Mouse (Mus musculus): ENCODE measurements around the gene Nnat. TPM values are rescaled to one million over a fixed set of nuclear protein-coding genes. Genes with fewer than 3 reads are reported as not detected.

Nnat gene
- polyA plus RNA-seq, 1 experiment from 2014 or later, result 10,900 TPM

DNA sequence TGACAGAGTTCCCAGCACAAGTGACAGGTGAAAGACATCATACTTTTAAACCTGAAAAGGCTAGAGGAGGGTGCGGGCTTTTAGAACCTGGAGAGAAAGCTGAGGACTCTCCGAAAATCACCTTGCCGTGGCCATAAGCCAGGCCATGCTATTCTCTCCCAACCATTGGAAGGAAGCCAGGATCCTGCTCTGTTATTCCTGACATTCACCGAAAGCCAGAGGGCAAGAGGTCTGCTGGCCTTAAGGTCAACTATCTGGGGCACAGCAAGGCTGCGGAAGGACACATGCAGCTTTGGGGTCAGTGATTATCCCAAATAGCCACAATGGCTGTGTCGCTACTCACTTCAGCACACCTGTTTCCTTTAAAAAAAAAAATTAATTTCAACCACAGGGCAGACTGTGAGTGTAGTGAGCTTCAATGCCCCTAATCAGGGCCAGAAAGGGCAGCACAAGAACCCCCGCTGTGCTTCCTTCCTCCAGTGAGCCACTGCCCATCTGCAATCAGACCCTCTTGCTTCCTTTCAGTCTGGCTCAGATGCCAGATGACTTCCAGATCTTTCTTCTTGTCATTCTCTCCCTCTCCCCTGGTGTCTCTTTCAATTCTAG, 23.3 kb upstream of the Nnat start:
- H3K4me3 ChIP-seq, result no peak overlapping the region
- no peak overlapping the region for H3K4me2 ChIP-seq
- H3K36me3 ChIP-seq (replicated peaks), result no peaks in the 10 kb centered on the region
- peak overlapping the region; percentile 85 for H3K27ac ChIP-seq
- no peaks in the 10 kb centered on the region for H3K27me3 ChIP-seq (replicated peaks)
- WGBS, result 48% methylated on average over 7 of the region's 7 CpGs
- peaks cover 81% of the 10 kb centered on the region for H3K4me1 ChIP-seq
- H3K9me3 ChIP-seq, result no peaks in the 10 kb centered on the region
- no peak for ATAC-seq (replicated peaks)
- H3K9ac ChIP-seq, result peak overlapping the region; percentile 16; the same call in 1 of the 2 replicates

DNA sequence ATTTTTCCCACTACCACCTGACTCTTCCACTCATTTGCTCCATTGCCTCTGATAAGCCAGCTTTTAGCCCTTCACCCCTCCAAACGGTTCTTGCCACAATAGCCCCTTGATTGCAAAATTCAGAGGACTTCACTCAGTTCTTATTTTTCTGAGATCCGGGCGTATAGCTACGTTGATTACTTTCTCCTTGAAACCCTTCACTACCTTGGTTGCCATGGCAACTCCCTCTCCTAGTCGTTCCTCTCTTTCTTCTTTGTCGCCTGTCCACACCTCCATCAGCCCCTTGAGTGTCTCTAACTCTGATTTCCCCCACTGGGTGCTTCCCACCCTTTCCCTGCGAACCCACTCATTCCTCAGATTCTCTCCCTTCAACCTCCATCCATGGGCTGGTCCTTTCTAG, 22.8 kb upstream of the Nnat start:
- Histone ChIP-seq H3K4me2 (no peak overlapping the region), H3K27ac (peak overlapping the region; percentile 85), H3K4me3 (no peak overlapping the region), H3K4me1 (peaks cover 81% of the 10 kb centered on the region), H3K27me3 (replicated peaks) (no peaks in the 10 kb centered on the region), H3K9me3 (no peaks in the 10 kb centered on the region), H3K9ac (0 out of 2 replicates have a peak overlapping the region, but pooled peaks have one; percentile 16), H3K36me3 (replicated peaks) (no peaks in the 10 kb centered on the region)
- ATAC-seq (replicated peaks), result 0 out of 2 replicates have a peak, but pooled peaks have one; percentile 34
- WGBS, result 10% methylated on average over 7 of the region's 7 CpGs

DNA sequence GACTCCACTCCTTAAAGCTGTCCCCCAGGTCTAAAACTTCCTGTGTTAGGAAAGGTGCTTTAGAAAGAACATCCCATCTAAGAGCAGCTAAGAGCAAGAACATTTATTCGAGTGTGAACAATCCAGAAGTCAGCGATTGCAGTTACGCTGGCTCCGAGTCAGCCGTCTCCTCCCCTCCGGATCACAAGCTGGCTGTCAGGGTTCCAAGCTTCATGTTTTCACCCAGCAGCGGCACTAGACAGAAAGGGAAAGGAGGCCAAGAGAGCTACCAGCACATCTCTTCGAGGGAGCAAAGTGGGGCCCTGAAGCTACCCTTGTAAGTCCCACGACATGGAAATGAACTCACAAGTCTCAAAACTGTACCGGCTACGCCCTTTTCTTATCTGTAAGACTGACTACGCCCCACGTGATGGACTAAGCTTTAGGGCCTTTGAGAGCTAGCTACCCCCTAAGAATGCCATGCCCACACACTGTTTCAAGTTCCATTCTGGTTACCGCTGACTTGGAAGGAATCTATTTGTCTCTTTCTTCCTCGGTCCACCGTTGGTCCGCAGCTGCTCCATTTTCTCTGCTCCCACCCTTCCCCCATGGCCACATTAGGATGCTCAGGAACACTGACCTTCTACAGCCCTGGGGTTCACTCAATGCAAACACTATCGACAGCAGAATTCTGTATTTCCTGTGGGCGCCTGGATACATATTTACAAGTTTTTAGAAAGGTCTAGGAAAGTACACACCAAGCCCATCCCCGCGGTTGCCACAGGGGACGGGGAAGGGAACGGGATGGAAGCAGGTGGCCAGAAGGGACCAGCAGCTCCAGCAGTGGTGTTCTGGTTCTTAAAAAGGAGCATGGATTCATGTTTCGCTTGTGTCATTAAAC, 19.6 kb upstream of the Nnat start:
- Histone ChIP-seq H3K27me3 (replicated peaks) (no peaks in the 10 kb centered on the region), H3K4me1 (peaks cover 82% of the 10 kb centered on the region), H3K9ac (no peak overlapping the region), H3K27ac (peak overlapping the region; percentile 73), H3K36me3 (replicated peaks) (no peaks in the 10 kb centered on the region), H3K4me3 (no peak overlapping the region), H3K4me2 (no peak overlapping the region), H3K9me3 (no peaks in the 10 kb centered on the region)
- whole genome bisulfite sequencing, result 34% methylated on average over 24 of the region's 24 CpGs
- ATAC-seq (replicated peaks), result no peak

DNA sequence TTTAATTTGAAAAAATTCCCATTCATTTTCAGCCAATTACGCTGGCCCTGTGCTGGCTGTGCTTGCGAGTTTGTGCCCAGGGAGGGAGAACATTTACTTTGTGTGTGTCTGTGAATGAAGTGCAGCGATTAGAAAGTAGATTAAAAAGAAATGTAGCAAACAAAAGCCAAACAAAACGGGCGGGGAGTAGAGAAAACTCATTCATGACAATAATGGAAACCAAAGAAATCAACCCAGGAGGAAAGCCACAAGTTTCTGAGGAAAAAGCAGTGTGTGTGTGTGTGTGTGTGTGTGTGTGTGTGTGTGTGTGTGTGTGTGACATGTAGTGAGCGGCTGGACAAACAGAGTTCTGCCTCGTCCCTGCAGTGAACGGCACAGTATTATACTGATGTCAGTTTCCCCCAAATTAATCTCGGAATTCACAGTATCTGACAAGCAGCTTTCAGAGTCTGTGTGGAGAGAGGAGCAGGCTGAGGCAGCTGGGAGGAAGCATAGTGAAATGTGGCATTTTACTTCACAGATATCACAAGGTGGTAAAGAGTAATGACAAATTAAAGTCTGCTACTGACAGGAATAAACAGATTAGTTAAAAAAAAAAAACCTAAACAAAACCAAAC, 18.8 kb upstream of the Nnat start:
- Histone ChIP-seq H3K4me3 (no peak overlapping the region), H3K36me3 (replicated peaks) (no peaks in the 10 kb centered on the region), H3K27me3 (replicated peaks) (no peaks in the 10 kb centered on the region), H3K9me3 (no peaks in the 10 kb centered on the region), H3K4me1 (peaks cover 88% of the 10 kb centered on the region), H3K4me2 (no peak overlapping the region), H3K9ac (no peak overlapping the region), H3K27ac (peak overlapping the region; percentile 73)
- WGBS, result 11% methylated on average over 9 of the region's 9 CpGs
- ATAC-seq (replicated peaks), result no peak

DNA sequence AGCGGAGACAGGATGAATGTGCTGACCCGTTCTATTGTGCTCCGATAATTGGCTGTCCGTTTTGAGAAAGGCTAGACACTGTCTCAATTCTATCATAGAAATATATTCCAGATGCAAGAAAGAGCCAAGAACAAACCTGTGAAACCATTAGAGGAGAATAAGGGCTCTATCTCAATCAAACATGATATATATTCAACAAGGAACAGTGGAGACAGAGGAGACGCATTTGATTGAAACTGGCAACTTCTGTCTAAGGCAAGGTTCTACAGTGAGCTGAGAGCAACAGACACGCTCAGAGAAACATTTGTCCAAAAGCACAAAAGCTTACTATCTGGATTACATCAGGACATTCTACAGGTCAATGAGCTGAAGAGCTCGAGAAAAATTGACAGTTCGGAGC, 18.2 kb upstream of the Nnat start:
- H3K4me3 ChIP-seq, result no peak overlapping the region
- no peaks in the 10 kb centered on the region for H3K36me3 ChIP-seq (replicated peaks)
- peak overlapping the region; percentile 73 for H3K27ac ChIP-seq
- peaks cover 87% of the 10 kb centered on the region for H3K4me1 ChIP-seq
- H3K9ac ChIP-seq, result no peak overlapping the region
- 16% methylated on average over 8 of the region's 8 CpGs for WGBS
- no peak for ATAC-seq (replicated peaks)
- no peaks in the 10 kb centered on the region for H3K27me3 ChIP-seq (replicated peaks)
- H3K9me3 ChIP-seq, result no peaks in the 10 kb centered on the region
- no peak overlapping the region for H3K4me2 ChIP-seq

DNA sequence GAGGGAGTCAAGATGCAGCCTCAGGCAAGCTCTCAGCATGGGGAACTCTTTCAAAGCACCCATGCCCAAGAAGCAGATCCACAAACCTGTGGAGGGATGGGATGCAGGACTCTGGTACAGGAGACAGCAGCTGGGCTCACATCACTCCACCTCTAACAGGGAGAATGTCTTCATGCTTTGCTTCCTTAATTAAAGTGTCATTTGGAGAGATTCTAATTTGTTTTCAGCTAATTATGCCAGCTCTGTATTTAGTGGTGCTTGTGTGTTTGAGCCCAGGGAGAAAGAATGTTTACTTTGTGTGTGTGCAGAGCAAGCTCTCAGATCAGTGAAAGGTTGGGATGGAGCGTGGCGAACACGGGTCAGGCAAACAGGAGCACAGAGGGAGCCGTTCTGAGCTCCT, 17.5 kb upstream of the Nnat start:
- Histone ChIP-seq H3K27me3 (replicated peaks) (no peaks in the 10 kb centered on the region), H3K9me3 (no peaks in the 10 kb centered on the region), H3K27ac (peak overlapping the region; percentile 73), H3K9ac (no peak overlapping the region), H3K4me2 (no peak overlapping the region), H3K4me1 (peaks cover 86% of the 10 kb centered on the region), H3K36me3 (replicated peaks) (no peaks in the 10 kb centered on the region), H3K4me3 (no peak overlapping the region)
- WGBS, result 47% methylated on average over 4 of the region's 4 CpGs
- no peak for ATAC-seq (replicated peaks)

DNA sequence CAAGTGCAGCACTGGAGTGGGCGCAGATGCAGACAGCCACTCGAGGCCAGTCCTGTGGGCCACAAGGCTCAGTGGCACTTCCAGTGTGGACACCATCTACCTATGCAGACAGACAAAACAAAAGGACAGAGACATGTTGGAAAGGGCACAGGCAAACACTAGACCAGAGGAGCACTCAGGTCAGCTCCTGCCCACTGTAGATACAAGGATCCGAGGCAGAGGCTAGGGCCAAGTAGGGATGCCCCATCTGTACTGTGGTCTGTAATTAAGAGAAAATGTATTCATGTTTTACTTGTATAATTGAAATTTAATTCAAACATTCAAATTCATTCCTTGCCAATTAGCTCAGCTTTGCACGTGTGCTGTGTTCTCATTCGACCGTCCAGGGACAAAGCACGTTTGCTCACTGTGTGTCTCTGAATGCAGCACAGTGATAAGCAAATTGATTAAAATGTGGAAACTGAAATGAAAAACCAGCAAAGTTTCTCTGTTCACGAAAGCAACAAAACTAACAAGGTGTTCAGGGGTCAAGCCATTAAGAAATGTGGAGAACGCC, 15.5 kb upstream of the Nnat start:
- Histone ChIP-seq H3K36me3 (replicated peaks) (peaks cover 3% of the 10 kb centered on the region; the same call in 1 of the 2 replicates), H3K27ac (peak overlapping the region; percentile 54), H3K27me3 (replicated peaks) (no peaks in the 10 kb centered on the region), H3K9me3 (no peaks in the 10 kb centered on the region), H3K9ac (no peak overlapping the region; the same call in 1 of the 2 replicates), H3K4me1 (peaks cover 71% of the 10 kb centered on the region), H3K4me2 (no peak overlapping the region), H3K4me3 (no peak overlapping the region)
- ATAC-seq (replicated peaks), result peak; percentile 44; the same call in 1 of the 2 replicates
- 43% methylated on average over 9 of the region's 9 CpGs for WGBS

DNA sequence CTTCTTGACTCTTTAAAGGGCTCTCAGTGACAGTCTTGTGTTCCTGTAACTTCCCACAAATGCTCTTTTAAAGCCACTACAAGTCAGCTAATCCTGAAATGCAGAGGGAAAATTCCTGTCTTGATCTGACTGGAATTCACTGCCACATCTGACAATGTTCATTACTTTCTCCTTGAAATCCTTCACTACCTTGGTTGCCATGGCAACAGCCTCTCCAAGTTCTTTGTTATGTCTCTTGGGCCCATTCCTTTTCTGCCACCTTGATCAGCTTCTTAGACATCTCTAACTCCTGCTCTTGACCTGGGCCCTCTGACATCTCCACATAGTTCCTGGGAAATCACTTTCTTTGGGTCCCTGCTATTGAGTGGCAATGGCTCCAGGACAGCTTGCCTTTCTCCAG, 13.2 kb upstream of the Nnat start:
- Histone ChIP-seq H3K4me2 (no peak overlapping the region), H3K4me1 (peaks cover 49% of the 10 kb centered on the region), H3K36me3 (replicated peaks) (peaks cover 3% of the 10 kb centered on the region; the same call in 1 of the 2 replicates), H3K9me3 (no peaks in the 10 kb centered on the region), H3K27me3 (replicated peaks) (no peaks in the 10 kb centered on the region), H3K27ac (peak overlapping the region; percentile 54; the same call in 1 of the 2 replicates), H3K4me3 (no peak overlapping the region), H3K9ac (no peak overlapping the region)
- ATAC-seq (replicated peaks), result no peak

DNA sequence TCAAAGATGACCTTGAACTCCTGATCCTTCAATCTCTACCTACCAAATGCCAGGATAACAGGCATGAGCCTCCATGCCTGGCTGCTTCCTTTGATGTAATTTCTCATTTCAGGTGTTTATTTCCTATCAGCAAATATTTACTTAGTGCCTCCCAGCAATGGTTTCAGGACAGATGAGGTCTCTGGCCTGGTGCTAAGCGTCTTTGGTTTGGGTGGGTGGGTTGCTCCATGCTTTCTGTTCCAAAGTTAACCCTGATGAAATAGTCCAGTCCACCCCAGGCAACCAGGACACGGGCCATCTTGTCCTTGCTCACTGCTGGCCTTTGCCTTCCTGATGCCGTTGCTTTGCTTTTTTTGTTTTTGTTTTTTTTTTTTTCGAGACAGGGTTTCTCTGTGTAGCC, 9.6 kb upstream of the Nnat start:
- Histone ChIP-seq H3K4me2 (no peak overlapping the region), H3K4me1 (peaks cover 43% of the 10 kb centered on the region), H3K4me3 (no peak overlapping the region), H3K9ac (no peak overlapping the region), H3K36me3 (replicated peaks) (peaks cover 3% of the 10 kb centered on the region; the same call in 1 of the 2 replicates), H3K27me3 (replicated peaks) (no peaks in the 10 kb centered on the region), H3K27ac (no peak overlapping the region), H3K9me3 (no peaks in the 10 kb centered on the region)
- WGBS, result 84% methylated on average over 4 of the region's 4 CpGs
- no peak for ATAC-seq (replicated peaks)

DNA sequence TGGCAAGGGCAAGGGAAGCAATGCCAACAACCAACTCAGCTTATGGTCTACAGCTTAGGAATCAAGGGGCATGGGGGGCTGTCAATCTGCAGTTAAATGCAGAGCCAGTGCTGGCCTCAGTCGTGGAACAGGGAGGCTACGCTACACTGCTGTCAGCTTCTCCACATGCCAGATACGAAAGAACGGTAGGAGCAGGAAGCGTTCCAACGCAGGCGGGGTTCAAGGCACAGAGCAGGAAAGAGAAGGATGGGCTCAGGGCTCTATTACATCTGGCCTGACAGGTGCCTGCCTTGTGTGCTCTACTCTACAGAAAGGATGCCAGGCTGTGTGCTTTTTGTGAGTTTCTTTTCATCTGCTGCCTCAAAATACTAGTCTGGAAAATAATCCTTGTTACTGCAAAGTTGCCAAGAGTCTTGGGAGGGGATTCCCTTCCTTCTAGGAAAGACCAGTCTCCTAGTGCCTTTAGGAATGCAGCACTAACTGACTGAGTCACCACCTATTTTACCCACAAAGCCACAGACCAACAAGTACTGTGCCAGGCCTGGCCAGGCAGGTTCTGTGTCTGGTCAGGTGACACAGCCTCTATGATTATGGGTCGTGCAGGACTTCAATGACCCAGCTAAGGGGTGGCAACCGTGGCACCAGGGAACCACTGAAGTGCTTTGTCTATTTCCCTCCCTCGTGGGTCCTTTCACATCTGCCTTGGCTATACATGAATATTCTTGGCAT, 7.6 kb upstream of the Nnat start:
- 63% methylated on average over 10 of the region's 10 CpGs for WGBS
- Histone ChIP-seq H3K27me3 (replicated peaks) (no peaks in the 10 kb centered on the region), H3K4me3 (no peak overlapping the region), H3K4me2 (no peak overlapping the region), H3K9ac (no peak overlapping the region), H3K4me1 (peaks cover 23% of the 10 kb centered on the region), H3K27ac (no peak overlapping the region; the same call in 1 of the 2 replicates), H3K9me3 (no peaks in the 10 kb centered on the region), H3K36me3 (replicated peaks) (peaks cover 12% of the 10 kb centered on the region)
- ATAC-seq (replicated peaks), result no peak

DNA sequence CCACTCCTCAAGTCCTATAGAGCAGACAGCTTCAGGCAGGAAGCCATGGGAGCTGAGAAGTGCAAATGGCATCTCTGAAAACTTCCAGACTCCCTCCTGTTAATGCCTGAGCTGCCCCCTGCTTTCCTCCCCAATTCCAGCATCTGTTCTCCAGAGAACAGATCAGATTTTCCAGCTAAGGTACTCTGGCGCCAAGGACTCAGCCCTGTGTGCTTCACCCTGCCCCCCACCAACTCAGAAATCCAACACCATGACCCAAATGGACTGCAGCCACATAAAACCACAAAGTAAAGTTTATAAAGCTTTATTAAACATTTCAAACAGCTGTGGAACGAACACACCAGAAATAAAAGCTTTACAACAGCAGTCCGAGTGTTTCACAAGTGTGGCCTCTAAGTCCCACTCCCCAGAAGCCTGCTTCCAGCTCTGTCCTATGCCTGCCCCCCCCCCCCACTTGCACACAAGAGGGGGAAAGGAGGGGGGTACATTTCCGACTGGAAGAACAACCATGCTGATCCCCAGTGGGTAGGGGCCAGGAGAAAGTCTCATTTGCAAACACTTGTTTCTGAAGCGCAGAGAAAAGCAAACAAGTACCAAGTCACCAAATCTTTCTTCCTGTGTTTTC, 3.7 kb upstream of the Nnat start:
- H3K4me1 ChIP-seq, result peaks cover 29% of the 10 kb centered on the region
- no peak overlapping the region for H3K9ac ChIP-seq
- 67% methylated on average over 5 of the region's 5 CpGs for WGBS
- H3K36me3 ChIP-seq (replicated peaks), result peaks cover 20% of the 10 kb centered on the region
- no peak overlapping the region for H3K27ac ChIP-seq
- no peak overlapping the region for H3K4me2 ChIP-seq
- H3K9me3 ChIP-seq, result peaks cover 20% of the 10 kb centered on the region; the same call in 1 of the 2 replicates
- no peak overlapping the region for H3K4me3 ChIP-seq
- H3K27me3 ChIP-seq (replicated peaks), result no peaks in the 10 kb centered on the region
- no peak for ATAC-seq (replicated peaks)

All from midbrain, embryonic 15.5 days (tissue).